Mouse (Mus musculus) gastrocnemius, adult 8-10 months (tissue): ENCODE results near the gene Prdm4. TPM values are rescaled to one million over a fixed set of nuclear protein-coding genes. Genes with fewer than 3 reads are reported as not detected.

Source experiments
- DNase-seq, 2 experiments: peaks; one replicate each; pipeline ENCODE4 v3.0.0; 2022; ENCODE audit warnings: low spot score in 2 of 2
- total RNA-seq, 4 experiments: library from RNA; stranded (reverse); gene quantifications; 2 replicates each; pipeline ENCODE4 v1.2.4; 2022

The Prdm4 gene
- total RNA-seq, result 10 to 100 TPM; 14.2 to 19.6 (median 16.8) TPM

- DNase-seq, result peak; percentile 95 to 98
Measured at GRCm38 (mm10) chr10:85916498-85917309, at the start of gene Prdm4. TSS of gene Prdm4 (minus strand) at chr10:85917142.

- DNase-seq, result no peak
Measured at GRCm38 (mm10) chr10:85966476-85966875, 49.5 kb upstream of the Prdm4 start.

DNA sequence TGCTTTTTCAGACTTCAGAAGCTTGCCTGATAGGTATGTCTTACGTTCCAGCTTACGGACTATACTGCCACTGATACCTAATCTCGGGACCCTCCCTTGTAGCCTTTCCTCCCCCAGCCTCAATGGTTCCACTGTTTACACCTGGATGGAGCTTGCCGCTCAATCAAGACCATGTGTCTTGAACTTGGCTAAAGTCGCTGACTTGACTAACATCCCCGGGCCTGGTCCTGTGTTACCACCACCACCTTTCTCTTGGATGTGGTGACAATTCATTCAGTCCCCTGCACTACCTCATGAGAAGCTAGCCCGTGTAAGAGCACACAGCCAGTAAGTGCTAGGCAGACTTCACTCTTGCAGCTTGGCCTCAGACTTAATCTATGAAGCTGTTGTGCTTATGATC is 47.4 kb upstream of the Prdm4 start:
- DNase-seq, result no peak

DNA sequence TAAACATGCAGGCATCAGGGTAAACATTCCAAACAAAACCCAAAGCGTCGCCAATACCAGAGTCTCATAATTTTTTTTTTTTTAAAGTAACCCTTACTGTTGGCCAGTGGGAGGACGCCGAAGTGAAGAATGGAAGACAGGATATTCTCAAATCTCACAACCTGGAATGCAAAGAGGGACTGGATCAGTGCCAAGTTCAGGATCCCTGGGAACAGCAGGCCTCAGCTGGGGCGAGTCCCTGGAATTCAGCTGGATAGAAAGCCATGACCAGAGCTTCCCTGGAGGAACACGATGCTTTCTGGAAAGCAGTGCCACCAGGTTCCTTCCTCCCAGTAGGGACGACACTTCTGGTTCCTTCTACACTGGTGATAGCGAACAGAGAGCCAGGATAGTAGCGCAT is 46.0 kb upstream of the Prdm4 start:
- DNase-seq, result no peak

DNA sequence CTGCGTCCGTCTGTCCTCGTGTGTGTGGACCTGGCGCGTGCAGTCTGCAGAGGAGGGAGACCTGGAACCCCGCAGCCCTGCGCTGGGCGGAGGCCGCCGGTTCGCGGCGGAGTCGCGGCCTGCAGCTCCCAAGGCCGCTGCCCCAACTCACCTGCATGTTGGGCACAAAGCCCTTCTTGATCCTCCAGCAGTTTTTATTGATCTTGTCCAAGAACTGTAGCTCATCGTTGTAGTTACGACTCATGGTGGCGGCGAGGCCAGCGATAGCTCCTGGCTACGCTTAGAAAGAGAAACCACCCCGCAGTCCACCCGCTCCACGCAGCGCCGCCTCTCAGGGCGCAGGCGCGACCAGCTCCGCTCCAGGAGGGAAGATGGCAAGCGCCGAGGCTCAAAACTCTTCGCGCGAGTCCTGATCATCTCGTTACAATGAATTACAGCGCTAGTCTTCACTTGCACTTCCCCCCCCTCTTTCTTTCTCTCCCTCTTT is 40.6 kb upstream of the Prdm4 start, which contains the start of gene Rtcb:
Gene Rtcb (minus strand): TSS at position 360 of the 487 bp plus-strand sequence.
- DNase-seq, result peak; percentile 86 to 91

- DNase-seq, result no peak
Measured at GRCm38 (mm10) chr10:85956871-85957419, 40.0 kb upstream of the Prdm4 start.

DNA sequence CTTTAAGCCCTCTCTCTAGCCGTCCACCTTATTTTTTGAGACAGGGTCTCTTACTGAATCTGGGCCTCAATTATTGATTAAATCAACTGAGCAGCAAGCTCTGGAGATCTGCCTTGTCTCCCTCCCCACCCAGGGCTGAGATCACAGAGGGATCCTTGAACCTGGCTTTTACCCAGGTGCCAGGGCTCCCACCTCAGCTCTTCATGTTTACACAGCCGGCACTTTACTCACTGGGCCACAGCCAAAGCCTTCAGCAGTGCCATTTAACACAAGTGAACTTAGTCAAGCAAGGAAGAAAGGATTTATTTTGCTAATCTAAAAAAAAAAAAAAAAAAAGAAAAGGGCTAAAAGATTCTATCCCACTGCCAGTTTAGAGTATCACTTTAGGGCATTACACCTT is 37.5 kb upstream of the Prdm4 start:
- DNase-seq, result no peak

DNA sequence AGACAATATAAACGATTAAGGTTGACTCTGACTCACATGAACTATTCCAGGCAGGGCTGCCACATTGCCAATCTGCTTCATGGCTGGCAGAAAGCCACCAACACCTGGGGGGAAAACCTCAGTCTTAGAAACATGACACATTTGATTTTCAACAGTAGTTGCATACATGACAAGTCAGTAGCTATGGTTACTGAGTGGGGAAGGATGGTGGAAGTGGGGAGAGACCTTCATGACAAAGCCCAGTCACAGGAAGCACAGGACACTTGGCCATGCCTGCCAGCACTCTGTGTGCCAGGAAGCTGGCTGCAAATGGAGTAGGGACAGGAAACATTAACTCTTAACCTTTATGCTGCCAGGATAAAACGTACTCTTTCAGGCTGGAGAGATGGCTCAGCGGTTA is 36.5 kb upstream of the Prdm4 start:
- no peak for DNase-seq

DNA sequence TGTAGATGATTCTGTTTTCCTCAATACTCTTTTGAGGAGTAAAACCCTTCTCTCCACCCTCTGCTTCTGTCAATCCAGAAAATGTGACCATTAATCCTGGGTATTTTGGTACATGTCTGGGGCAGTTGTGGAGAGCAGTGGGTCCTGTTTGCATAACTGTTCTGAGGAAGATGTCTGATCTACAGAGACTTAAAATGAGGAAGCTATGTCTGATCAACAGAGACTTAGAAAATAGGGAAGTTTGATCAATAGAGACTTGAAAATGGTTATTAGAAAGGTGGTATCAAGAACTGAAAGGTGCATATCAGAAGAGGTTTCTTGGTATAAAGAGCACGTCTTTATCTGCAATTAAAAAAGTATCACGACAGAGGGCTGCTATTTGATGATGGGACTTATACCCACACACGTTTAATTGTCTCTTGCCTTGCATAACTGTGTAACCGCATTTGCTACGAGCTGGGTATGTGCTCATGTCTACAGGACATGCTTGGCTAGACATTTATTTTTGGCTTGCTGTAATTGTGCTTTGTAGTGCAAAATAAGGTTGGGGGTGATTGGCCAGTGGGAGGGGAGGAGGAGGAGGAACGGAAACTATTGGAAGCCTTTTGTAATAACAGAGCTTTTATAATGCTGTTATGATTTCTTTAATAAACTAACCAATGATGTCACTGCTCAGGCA is 35.0 kb upstream of the Prdm4 start:
- DNase-seq, result no peak

- no peak for DNase-seq
Measured at GRCm38 (mm10) chr10:85948483-85949196, 31.7 kb upstream of the Prdm4 start.

DNA sequence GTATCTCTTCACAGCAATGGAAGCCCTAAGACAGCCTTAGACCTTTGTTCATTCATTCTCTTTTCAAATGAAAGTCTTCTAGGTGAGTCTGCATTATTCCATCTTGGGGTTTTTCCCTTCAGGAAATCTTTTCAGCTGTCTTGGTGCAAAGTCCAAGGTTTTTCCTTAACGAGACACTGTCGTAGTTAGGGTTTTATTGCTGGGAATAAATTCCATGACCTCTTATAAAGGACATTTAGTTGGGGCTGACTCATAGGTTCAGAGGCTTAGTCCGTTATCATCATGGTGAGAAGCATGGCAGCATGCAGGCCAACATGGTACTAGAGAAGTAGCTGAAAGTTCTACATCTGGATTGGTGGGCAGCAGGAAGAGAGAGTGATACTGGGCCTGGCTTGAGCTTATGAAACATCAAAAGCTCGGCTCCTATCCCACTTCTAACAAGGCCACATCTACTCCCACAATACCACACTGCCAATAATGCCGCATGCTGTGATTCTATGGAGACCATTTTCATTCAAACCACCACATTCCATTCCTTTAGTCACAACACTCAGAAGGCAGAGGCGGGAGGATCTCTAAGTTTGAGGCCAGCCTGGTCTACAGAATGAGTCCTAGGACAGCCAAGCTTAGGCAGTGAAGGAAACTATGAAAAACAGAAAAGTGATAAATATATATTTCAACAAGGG is 19.5 kb upstream of the Prdm4 start:
- no peak for DNase-seq

GRCm38 (mm10) chr10:85929962-85930361 is 13.0 kb upstream of the Prdm4 start:
- DNase-seq, result no peak

- no peak for DNase-seq
Measured at GRCm38 (mm10) chr10:85929208-85929591, 12.3 kb upstream of the Prdm4 start.

DNA sequence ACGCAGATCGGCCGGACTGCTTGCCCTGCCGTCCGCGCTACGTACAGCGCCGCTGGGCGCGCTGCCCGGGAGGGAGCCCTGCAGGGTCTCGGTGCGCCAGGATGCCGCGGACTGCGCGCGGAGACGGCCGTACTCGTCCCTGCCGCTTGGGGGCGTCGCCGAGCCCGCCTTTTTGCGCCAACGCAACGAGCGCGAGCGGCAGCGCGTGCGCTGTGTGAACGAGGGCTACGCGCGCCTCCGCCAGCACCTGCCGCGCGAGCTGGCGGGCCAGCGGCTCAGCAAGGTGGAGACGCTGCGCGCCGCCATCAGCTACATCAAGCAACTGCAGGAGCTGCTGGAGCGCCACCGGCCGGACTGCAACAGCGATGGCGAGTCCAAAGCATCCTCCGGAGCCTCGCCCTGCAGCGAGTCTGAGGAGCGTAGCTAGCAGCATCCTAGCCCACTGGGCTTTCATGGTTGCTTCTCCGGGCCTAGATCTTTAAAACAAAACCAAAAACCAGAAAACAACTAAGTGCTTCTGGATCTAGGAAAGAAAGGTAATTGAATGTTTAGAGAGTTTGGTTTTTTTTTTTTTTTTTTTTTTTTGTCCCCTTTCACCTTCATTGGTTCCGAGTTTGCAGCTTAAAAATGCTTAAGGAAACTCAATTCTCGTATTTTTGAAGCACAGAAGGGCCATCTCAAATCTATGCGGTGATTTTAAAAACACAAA is 11.7 kb upstream of the Prdm4 start:
- DNase-seq, result peak in 1 of 2 experiments; percentile 6

- no peak for DNase-seq
Measured at GRCm38 (mm10) chr10:85927676-85928445, 10.9 kb upstream of the Prdm4 start, which contains the start of gene Ascl4. TSS of gene Ascl4 (plus strand) at chr10:85927681.

DNA sequence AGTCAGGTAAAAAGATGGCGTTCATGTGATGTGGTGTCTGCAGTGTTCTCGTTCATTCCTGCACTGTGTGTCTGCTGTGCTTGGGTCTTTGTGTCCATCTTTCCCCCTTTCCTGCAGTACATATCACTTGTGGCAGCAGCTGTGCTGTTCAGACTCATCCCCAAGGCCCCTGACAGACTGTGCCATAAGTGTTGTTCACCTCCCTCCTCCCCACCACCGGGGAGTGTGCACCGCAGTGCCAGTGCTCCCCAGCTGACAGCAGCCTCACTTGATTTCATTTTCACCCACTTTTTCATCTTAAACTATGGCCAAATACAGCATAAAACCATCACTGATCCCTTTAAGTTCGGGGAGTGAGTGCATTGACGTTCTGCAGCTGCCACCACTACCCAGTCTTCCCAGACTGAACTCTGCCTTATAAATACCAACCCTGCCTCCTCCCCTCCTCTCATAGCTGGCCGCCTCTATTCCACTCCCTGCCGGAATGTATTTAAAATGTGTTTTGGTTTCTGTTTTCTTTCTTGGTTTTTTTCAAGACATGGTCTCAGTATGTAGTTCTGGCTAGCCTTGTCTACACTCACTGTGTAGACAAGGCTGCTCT is 37.0 kb downstream of the Prdm4 start:
- no peak for DNase-seq

DNA sequence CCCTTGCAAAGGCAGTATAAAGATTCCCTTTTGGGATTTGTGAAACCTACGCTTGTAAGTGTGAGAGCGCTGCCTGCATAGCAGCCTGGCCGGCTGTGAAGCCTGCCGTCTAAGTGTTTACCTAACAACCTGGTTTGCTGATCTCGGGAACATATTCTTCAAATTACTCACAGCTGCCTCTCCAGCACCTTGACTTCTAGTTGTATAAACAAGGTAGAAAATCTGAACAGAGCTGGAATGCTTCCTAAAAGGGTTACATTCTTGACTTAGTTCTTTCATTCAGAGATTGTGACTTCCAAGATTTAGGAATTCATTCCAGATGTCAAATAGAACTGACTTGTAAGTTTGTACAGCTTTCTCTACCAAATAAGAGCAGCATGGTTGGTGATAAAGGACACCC is 41.1 kb downstream of the Prdm4 start:
- no peak for DNase-seq

DNA sequence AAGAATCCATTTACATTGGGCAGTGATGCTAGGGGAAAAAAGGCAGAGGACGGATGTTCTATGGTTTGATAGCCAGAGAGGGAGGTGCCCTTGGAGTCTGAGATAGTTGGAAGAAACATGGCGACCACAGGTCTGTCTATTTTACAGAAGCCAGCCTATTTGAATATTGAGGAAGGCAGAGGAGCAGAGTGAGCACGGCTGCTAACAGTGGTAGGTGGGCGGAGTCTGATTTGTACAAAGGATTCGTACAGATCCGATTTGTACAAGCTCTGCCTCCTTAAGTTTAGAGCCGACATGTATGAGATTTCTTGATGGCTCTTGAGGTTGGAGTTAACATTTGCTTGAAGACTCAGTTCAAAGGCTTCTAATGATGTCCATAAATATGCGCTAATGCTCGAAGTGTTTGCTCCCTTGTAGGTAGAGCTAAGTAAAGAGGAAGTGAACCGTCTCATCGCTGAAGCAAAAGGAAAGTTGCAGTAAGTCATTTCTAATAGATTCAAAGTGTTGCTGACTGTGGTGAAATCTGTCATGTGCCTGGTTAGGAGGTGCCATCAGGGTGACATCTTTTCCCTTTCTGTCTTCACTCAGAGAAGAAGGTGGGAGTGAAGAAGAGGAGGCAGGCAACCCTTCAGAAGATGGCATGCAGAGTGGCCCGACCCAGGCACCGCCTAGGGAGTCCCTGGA is 42.9 kb downstream of the Prdm4 start:
- no peak for DNase-seq

GRCm38 (mm10) chr10:85872479-85872773 is 44.5 kb downstream of the Prdm4 start:
- no peak for DNase-seq
